Mouse (Mus musculus): ENCODE results near the gene Ubqln1.
"Not testable (repeated sequence)": the region's sequence is repeated elsewhere in the genome, so short reads cannot be mapped to it uniquely, and the experiment has no call there.

Gene Ubqln1

GRCm38 (mm10) chr13:58150442-58150841 is 65.0 kb downstream of the Ubqln1 start:
- no peak for DNase-seq (ENCODE audit: low spot score)

GRCm38 (mm10) chr13:58149629-58150028 is 65.8 kb downstream of the Ubqln1 start:
- no peak for DNase-seq (ENCODE audit: low spot score)

GRCm38 (mm10) chr13:58149033-58149558 is 66.4 kb downstream of the Ubqln1 start:
- DNase-seq (ENCODE audit: low spot score), result no peak

- DNase-seq (ENCODE audit: low spot score), result no peak
These were observed 67.1 kb downstream of the Ubqln1 start for GRCm38 (mm10) chr13:58148256-58148831.

GRCm38 (mm10) chr13:58147760-58148159 is 67.7 kb downstream of the Ubqln1 start:
- no peak for DNase-seq (ENCODE audit: low spot score)

- DNase-seq (ENCODE audit: low spot score), result not testable (repeated sequence)
These were observed 68.8 kb downstream of the Ubqln1 start for GRCm38 (mm10) chr13:58146603-58147002.

GRCm38 (mm10) chr13:58131692-58132091 is 83.8 kb downstream of the Ubqln1 start:
- no peak for DNase-seq (ENCODE audit: low spot score)

GRCm38 (mm10) chr13:58129687-58130246 is 85.7 kb downstream of the Ubqln1 start:
- DNase-seq (ENCODE audit: low spot score), result no peak

- peak; percentile 95 for DNase-seq (ENCODE audit: low spot score)
These were observed 86.4 kb downstream of the Ubqln1 start for GRCm38 (mm10) chr13:58128768-58129671.

- DNase-seq (ENCODE audit: low spot score), result peak; percentile 92
These were observed 87.1 kb downstream of the Ubqln1 start, which contains the start of gene Hnrnpa0 for GRCm38 (mm10) chr13:58128396-58128767. Gene Hnrnpa0 (minus strand): TSS chr13:58128556.

GRCm38 (mm10) chr13:58127766-58128361 is 87.6 kb downstream of the Ubqln1 start:
- DNase-seq (ENCODE audit: low spot score), result peak; percentile 72

GRCm38 (mm10) chr13:58126862-58127765 is 88.3 kb downstream of the Ubqln1 start:
- peak; percentile 27 for DNase-seq (ENCODE audit: low spot score)
